Mouse (Mus musculus) CH12.LX (cell line): ENCODE results near the gene Atg4d.
"Not testable (repeated sequence)": the region's sequence is repeated elsewhere in the genome, so short reads cannot be mapped to it uniquely, and the experiment has no call there.

Source experiments
- CTCF ChIP-seq, 2 experiments: IDR thresholded peaks in 1 of 2; conservative IDR thresholded peaks in 1 of 2; 2 replicates each; pipeline ENCODE4 v1.5.1; 2011 to 2012; ENCODE audit warnings: low read depth in 2 of 2, low read length in 2 of 2, improper control_type of control experiment in 1 of 2, inconsistent platforms in 1 of 2, mild to moderate bottlenecking in 1 of 2, moderate library complexity in 1 of 2
- ELF1 ChIP-seq: IDR thresholded peaks from 2 replicates; pipeline ENCODE4 v1.6.1; 2014; ENCODE audit warnings: low read depth, mild to moderate bottlenecking, inconsistent platforms, low read length, improper control_type of control experiment
- ETS1 ChIP-seq: conservative IDR thresholded peaks from 2 replicates; pipeline ENCODE4 v1.6.1; 2012; ENCODE audit warnings: low read depth, mild to moderate bottlenecking, inconsistent platforms, low read length, improper control_type of control experiment, moderate library complexity
- POLR2A ChIP-seq: IDR thresholded peaks from 2 replicates; pipeline ENCODE4 v1.6.1; 2011; ENCODE audit warnings: low read depth, mild to moderate bottlenecking, improper control_type of control experiment, low read length
- POLR2AphosphoS2 ChIP-seq: IDR thresholded peaks from 2 replicates; pipeline ENCODE4 v1.6.1; 2011; ENCODE audit warnings: low read depth, low read length, improper control_type of control experiment
- UBTF ChIP-seq: IDR thresholded peaks from 2 replicates; pipeline ENCODE4 v1.6.1; 2012; ENCODE audit warnings: low read depth, mild to moderate bottlenecking, inconsistent platforms, low read length, improper control_type of control experiment, moderate library complexity
- ZC3H11A ChIP-seq: IDR thresholded peaks from 2 replicates; pipeline ENCODE4 v1.6.1; 2012; ENCODE audit warnings: low read depth, mild to moderate bottlenecking, inconsistent platforms, low read length, improper control_type of control experiment

DNA sequence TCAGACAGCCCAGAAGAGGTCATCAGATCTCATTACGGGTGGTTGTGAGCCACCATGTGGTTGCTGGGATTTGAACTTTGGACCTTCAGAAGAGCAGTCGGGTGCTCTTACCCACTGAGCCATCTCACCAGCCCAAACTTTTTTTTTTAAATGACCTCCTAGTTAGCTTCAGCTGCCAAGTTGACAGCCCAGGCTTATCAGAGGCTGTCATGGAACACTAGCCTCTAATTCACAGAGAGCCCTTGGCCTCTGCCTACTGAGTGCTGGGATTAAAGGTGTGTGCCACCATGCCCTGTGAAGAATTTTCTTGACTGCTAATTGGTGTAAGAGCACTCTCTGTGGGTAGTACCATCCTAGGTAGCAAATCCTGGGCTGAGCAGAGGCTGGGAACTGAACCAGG lies 41.6 kb upstream of the Atg4d start:
- not testable (repeated sequence) for TF ChIP-seq POLR2AphosphoS2; ETS1; UBTF; POLR2A; ELF1; ZC3H11A; CTCF (conservative IDR thresholded peaks at IDR 0.05 in 1 of 2, IDR thresholded peaks at IDR 0.05 in 1 of 2; ENCODE audit: low read depth in 2 of 2, low read length in 2 of 2)
